Mouse (Mus musculus) kidney, adult 11 months (tissue): ENCODE measurements around the gene Pla2g3.

ENCODE experiments used
- DNase-seq: peaks from one replicate; pipeline ENCODE4 v3.0.0; 2022

The Pla2g3 gene

GRCm38 (mm10) chr11:3521339-3522224 is 33.5 kb downstream of the Pla2g3 start:
- DNase-seq = no peak

GRCm38 (mm10) chr11:3522285-3523000 is 34.4 kb downstream of the Pla2g3 start:
- no peak for DNase-seq

- no peak for DNase-seq
Measured at GRCm38 (mm10) chr11:3523840-3524582, 35.9 kb downstream of the Pla2g3 start.

- no peak for DNase-seq
Measured at GRCm38 (mm10) chr11:3525560-3525959, 37.5 kb downstream of the Pla2g3 start.

GRCm38 (mm10) chr11:3526207-3526606 is 38.1 kb downstream of the Pla2g3 start:
- DNase-seq = no peak

GRCm38 (mm10) chr11:3526979-3527738 is 39.1 kb downstream of the Pla2g3 start:
- no peak for DNase-seq

- no peak for DNase-seq
Measured at GRCm38 (mm10) chr11:3527766-3528165, 39.7 kb downstream of the Pla2g3 start.

GRCm38 (mm10) chr11:3528208-3528607 is 40.1 kb downstream of the Pla2g3 start:
- DNase-seq = no peak

GRCm38 (mm10) chr11:3529476-3530252 is 41.6 kb downstream of the Pla2g3 start:
- DNase-seq = peak; percentile 54

GRCm38 (mm10) chr11:3530731-3531130 is 42.6 kb downstream of the Pla2g3 start:
- DNase-seq = no peak

GRCm38 (mm10) chr11:3531634-3532033 is 43.5 kb downstream of the Pla2g3 start:
- DNase-seq = no peak

- no peak for DNase-seq
Measured at GRCm38 (mm10) chr11:3532101-3532931, 44.2 kb downstream of the Pla2g3 start.

GRCm38 (mm10) chr11:3533406-3533932 is 45.4 kb downstream of the Pla2g3 start:
- no peak for DNase-seq

GRCm38 (mm10) chr11:3534956-3535355 is 46.9 kb downstream of the Pla2g3 start:
- no peak for DNase-seq

- peak; percentile 93 for DNase-seq
Measured at GRCm38 (mm10) chr11:3535406-3535986, 47.4 kb downstream of the Pla2g3 start.

GRCm38 (mm10) chr11:3536082-3536481 is 48.0 kb downstream of the Pla2g3 start:
- peak; percentile 59 for DNase-seq

- DNase-seq = peak; percentile 98
Measured at GRCm38 (mm10) chr11:3536745-3537333, 48.8 kb downstream of the Pla2g3 start.

GRCm38 (mm10) chr11:3537711-3538110 is 49.6 kb downstream of the Pla2g3 start:
- DNase-seq = no peak

GRCm38 (mm10) chr11:3538341-3538740 is 50.3 kb downstream of the Pla2g3 start:
- no peak for DNase-seq
